Mouse (Mus musculus) megakaryocyte, embryonic 14.5 days (primary cell): ENCODE results near the gene Nos1ap.

Source experiments
- FLI1 ChIP-seq: IDR thresholded peaks from 2 replicates; pipeline ENCODE4 v1.6.1; 2012; ENCODE audit warnings: low read length, inconsistent platforms, mixed read lengths
- GATA1 ChIP-seq: IDR thresholded peaks from 3 replicates; pipeline ENCODE4 v1.6.1; 2012; ENCODE audit warnings: mixed read lengths, low read length, inconsistent platforms, borderline replicate concordance

DNA sequence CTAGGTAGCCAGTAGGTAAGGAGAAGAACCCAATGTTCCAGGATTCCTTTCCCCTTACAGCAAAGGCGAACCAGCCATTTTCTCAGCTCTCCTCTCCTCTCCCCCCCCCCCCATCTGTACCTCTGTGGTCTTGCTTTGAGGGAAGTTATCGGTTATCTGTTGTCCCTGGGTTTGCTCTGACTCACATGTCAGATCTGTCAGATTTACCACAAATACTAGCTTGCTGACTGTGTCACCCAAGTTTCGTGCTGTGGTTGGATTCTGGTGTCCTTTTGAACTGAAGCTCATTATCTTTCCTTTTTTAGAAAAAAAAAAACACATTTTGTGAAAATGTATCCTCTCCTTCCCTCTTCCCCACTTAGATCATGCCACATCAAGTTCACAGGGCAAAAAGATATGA lies 50.2 kb downstream of the Nos1ap start:
- TF ChIP-seq GATA1 (no peak), FLI1 (no peak)
